Mouse (Mus musculus): Measurements from ENCODE around the gene Aldh5a1.

- TF ChIP-seq CTCF (IDR thresholded peaks at IDR 0.05; ENCODE audit: control insufficient read depth, insufficient read depth, insufficient replicate concordance, low read depth, low read length) (no peak), POLR2A (IDR thresholded peaks at IDR 0.05; ENCODE audit: control insufficient read depth, low read depth, low read length) (no peak)
Measured at GRCm38 (mm10) chr13:24960084-24960483, 22.6 kb upstream of the Aldh5a1 start.

Data from testis, adult 2 months (tissue).